Mouse (Mus musculus): ENCODE measurements around the gene Tmem43. TPM values are rescaled to one million over a fixed set of nuclear protein-coding genes. Genes with fewer than 3 reads are reported as not detected.

Gene Tmem43
- total and polyA plus RNA-seq, 3 experiments = 22.3 to 23.7 TPM; not detected in 1

DNA sequence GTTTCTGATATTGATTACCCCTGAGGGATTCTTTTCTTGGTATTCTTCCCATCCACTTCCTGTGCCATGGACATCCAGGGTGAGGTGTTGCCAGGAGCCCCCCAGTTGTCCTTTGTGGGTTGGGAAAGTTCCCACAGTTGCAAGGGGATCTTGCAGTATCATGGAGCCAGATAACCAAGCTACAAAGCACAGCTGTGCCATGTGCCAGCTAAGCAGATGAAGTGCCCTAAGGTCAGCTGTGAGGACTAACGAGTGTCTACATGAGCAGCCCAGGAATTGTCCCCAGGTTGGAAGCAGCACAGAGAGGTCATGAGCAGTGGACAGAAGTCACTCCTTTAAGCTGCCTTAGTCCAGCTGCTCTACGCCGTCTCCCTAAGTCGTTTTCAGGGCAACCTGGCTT is 52.0 kb downstream of the Tmem43 start:
- H3K4me3 ChIP-seq (ENCODE audit: control insufficient read depth in 1 of 2, insufficient read depth in 1 of 2, low read depth in 2 of 2, low read length in 2 of 2) = no peak overlapping the region
- H3K9me3 ChIP-seq (replicated peaks; ENCODE audit: insufficient read depth, low read length) = no peaks in the 10 kb centered on the region
- H3K36me3 ChIP-seq (ENCODE audit: control insufficient read depth in 1 of 2, insufficient read depth in 2 of 2, low read length in 2 of 2) = peaks cover 0 to 4% of the 10 kb centered on the region in 2 experiments; a peak in 2 of 4 replicates
- H3K79me2 ChIP-seq (ENCODE audit: control insufficient read depth, insufficient read depth, low read length, poor library complexity) = no peaks in the 10 kb centered on the region
- H3K27ac ChIP-seq (ENCODE audit: control insufficient read depth, low read depth, low read length) = no peak overlapping the region
- no peaks in the 10 kb centered on the region for H3K27me3 ChIP-seq (ENCODE audit: control insufficient read depth in 1 of 2, insufficient read depth in 2 of 2, low read length in 2 of 2)
- TF ChIP-seq BHLHE40 (IDR thresholded peaks at IDR 0.05; ENCODE audit: borderline replicate concordance, low read depth, low read length) = no peak
- TF ChIP-seq MYC (IDR thresholded peaks at IDR 0.05; ENCODE audit: low read depth, low read length) = no peak
- no peak for TF ChIP-seq MXI1 (IDR thresholded peaks at IDR 0.05; ENCODE audit: low read depth, low read length)
- TF ChIP-seq MAX (IDR thresholded peaks at IDR 0.05; ENCODE audit: low read length) = no peak
- TF ChIP-seq SMC3 (IDR thresholded peaks at IDR 0.05; ENCODE audit: low read depth, low read length) = no peak
- no peak overlapping the region for H3K9ac ChIP-seq (ENCODE audit: control insufficient read depth, low read depth, low read length, poor library complexity, severe bottlenecking)
- DNase-seq (ENCODE audit: low read depth, low spot score) = no peak
- H3K4me1 ChIP-seq (ENCODE audit: control insufficient read depth in 1 of 2, insufficient read depth in 2 of 2, low read length in 2 of 2) = no peaks in the 10 kb centered on the region

- Histone ChIP-seq H3K79me2 (ENCODE audit: control insufficient read depth, insufficient read depth, low read length, poor library complexity) (no peaks in the 10 kb centered on the region), H3K36me3 (ENCODE audit: control insufficient read depth in 1 of 2, insufficient read depth in 2 of 2, low read length in 2 of 2) (no peaks in the 10 kb centered on the region; a peak in 1 of 4 replicates), H3K4me3 (ENCODE audit: control insufficient read depth in 1 of 2, insufficient read depth in 1 of 2, low read depth in 2 of 2, low read length in 2 of 2) (no peak overlapping the region), H3K9ac (ENCODE audit: control insufficient read depth, low read depth, low read length, poor library complexity, severe bottlenecking) (no peak overlapping the region), H3K4me1 (ENCODE audit: control insufficient read depth in 1 of 2, insufficient read depth in 2 of 2, low read length in 2 of 2) (no peaks in the 10 kb centered on the region), H3K27ac (ENCODE audit: control insufficient read depth, low read depth, low read length) (no peak overlapping the region), H3K27me3 (ENCODE audit: control insufficient read depth in 1 of 2, insufficient read depth in 2 of 2, low read length in 2 of 2) (no peaks in the 10 kb centered on the region), H3K9me3 (replicated peaks; ENCODE audit: insufficient read depth, low read length) (no peaks in the 10 kb centered on the region)
- TF ChIP-seq MAZ (IDR thresholded peaks at IDR 0.05; ENCODE audit: low read depth, low read length) (no peak), CTCF (IDR thresholded peaks at IDR 0.05 in 2 of 3, conservative IDR thresholded peaks at IDR 0.05 in 1 of 3; ENCODE audit: control insufficient read depth in 1 of 3, insufficient read depth in 1 of 3, low read depth in 2 of 3, low read length in 3 of 3, poor library complexity in 1 of 3, severe bottlenecking in 1 of 3) (peak; percentile 13 to 76 (median 46); a peak in 4 of 6 replicates), RAD21 (IDR thresholded peaks at IDR 0.05; ENCODE audit: low read depth, low read length) (peak; percentile 62), ZC3H11A (IDR thresholded peaks at IDR 0.05; ENCODE audit: low read depth, low read length) (peak; percentile 8; the same call in 1 of the 2 replicates), KAT2A (conservative IDR thresholded peaks at IDR 0.05; ENCODE audit: low read depth, low read length) (no peak), SMC3 (IDR thresholded peaks at IDR 0.05; ENCODE audit: low read depth, low read length) (peak; percentile 62), NRF1 (IDR thresholded peaks at IDR 0.05; ENCODE audit: insufficient read depth, low read depth, low read length, poor library complexity, severe bottlenecking) (no peak), MXI1 (IDR thresholded peaks at IDR 0.05; ENCODE audit: low read depth, low read length) (no peak)
- DNase-seq (ENCODE audit: low read depth, low spot score) = peak; percentile 57
Observed at GRCm38 (mm10) chr6:91527227-91527860, 53.8 kb downstream of the Tmem43 start.

- Histone ChIP-seq H3K27me3 (ENCODE audit: control insufficient read depth in 1 of 2, insufficient read depth in 2 of 2, low read length in 2 of 2) (no peaks in the 10 kb centered on the region), H3K36me3 (ENCODE audit: control insufficient read depth in 1 of 2, insufficient read depth in 2 of 2, low read length in 2 of 2) (no peaks in the 10 kb centered on the region), H3K4me3 (ENCODE audit: control insufficient read depth in 1 of 2, insufficient read depth in 1 of 2, low read depth in 2 of 2, low read length in 2 of 2) (no peak overlapping the region), H3K79me2 (ENCODE audit: control insufficient read depth, insufficient read depth, low read length, poor library complexity) (no peaks in the 10 kb centered on the region), H3K9me3 (replicated peaks; ENCODE audit: insufficient read depth, low read length) (no peaks in the 10 kb centered on the region), H3K9ac (ENCODE audit: control insufficient read depth, low read depth, low read length, poor library complexity, severe bottlenecking) (no peak overlapping the region), H3K4me1 (ENCODE audit: control insufficient read depth in 1 of 2, insufficient read depth in 2 of 2, low read length in 2 of 2) (no peaks in the 10 kb centered on the region), H3K27ac (ENCODE audit: control insufficient read depth, low read depth, low read length) (no peak overlapping the region)
- DNase-seq (ENCODE audit: low read depth, low spot score) = no peak
- TF ChIP-seq MXI1 (IDR thresholded peaks at IDR 0.05; ENCODE audit: low read depth, low read length) (no peak), TBP (IDR thresholded peaks at IDR 0.05; ENCODE audit: low read depth, low read length) (no peak), CHD1 (IDR thresholded peaks at IDR 0.05; ENCODE audit: low read depth, low read length) (no peak), MAZ (IDR thresholded peaks at IDR 0.05; ENCODE audit: low read depth, low read length) (no peak), POLR2AphosphoS5 (IDR thresholded peaks at IDR 0.05; ENCODE audit: borderline replicate concordance, low read depth, low read length) (no peak), GABPA (IDR thresholded peaks at IDR 0.05; ENCODE audit: low read depth, low read length) (no peak), MYB (IDR thresholded peaks at IDR 0.05; ENCODE audit: low read depth, low read length) (no peak), UBTF (IDR thresholded peaks at IDR 0.05; ENCODE audit: borderline replicate concordance, insufficient read depth, low read depth, low read length) (no peak), SMC3 (IDR thresholded peaks at IDR 0.05; ENCODE audit: low read depth, low read length) (no peak)
Observed at GRCm38 (mm10) chr6:91528265-91528664, 54.8 kb downstream of the Tmem43 start.
